8 mouse cellular contexts compared by ENCODE assay signal in the genomic region with DNA sequence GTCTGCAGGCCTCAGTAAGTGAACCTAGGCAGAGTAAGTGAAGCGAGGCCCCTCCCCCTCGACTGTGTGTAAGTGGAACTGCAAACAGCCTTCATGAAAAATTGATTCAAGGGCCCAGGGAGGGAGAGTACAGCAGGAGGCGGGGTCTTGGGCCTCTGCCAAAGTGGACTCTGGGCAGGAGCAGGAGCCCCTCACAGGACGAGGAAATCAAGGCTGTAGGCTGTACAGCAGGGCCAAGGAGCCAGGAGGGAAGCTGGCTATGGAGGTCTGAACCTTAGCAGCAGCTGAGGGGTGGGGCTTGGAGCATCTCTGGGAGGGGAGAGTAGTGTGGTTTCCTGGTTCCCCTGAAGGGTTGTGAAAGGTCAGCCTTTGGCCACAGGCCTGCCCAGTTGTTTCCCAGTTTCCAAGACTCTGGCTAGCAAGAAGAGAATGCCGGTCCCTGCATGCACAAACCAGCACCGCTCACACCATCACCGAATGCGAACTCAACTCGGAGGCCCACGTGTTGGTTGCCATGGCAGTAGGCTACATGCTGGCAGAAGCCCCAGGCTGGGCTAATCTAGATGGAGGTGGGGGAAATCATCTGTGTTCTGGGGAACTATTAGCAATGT. TPM values are rescaled to one million over a fixed set of nuclear protein-coding genes. Genes with fewer than 3 reads are reported as not detected.
DNase-seq lines count a peak whose midpoint lies in the region; ATAC-seq lines count a peak whose summit lies in the region.

No protein-coding gene starts in this region.

- no peaks in the 10 kb centered on the region for H3K27me3 ChIP-seq in embryonic facial prominence, embryonic 15.5 days
- H3K27me3 ChIP-seq in heart, embryonic 12.5 days (replicated peaks), result no peaks in the 10 kb centered on the region
- no peaks in the 10 kb centered on the region for H3K27me3 ChIP-seq in kidney, embryonic 14.5 days (ENCODE audit: control insufficient read depth, insufficient read depth, low read length)
- H3K27me3 ChIP-seq in limb, embryonic 15.5 days, result no peaks in the 10 kb centered on the region
- H3K27me3 ChIP-seq in midbrain, embryonic 14.5 days (ENCODE audit: control insufficient read depth, insufficient read depth, low read length), result no peaks in the 10 kb centered on the region
- H3K27me3 ChIP-seq in stomach, embryonic 16.5 days (ENCODE audit: control insufficient read depth, insufficient read depth, low read length), result no peaks in the 10 kb centered on the region

- H3K36me3 ChIP-seq in embryonic facial prominence, embryonic 15.5 days, result no peaks in the 10 kb centered on the region
- H3K36me3 ChIP-seq in heart, embryonic 12.5 days, result no peaks in the 10 kb centered on the region
- H3K36me3 ChIP-seq in kidney, embryonic 14.5 days (ENCODE audit: control insufficient read depth, insufficient read depth, low read length), result no peaks in the 10 kb centered on the region
- no peaks in the 10 kb centered on the region for H3K36me3 ChIP-seq in limb, embryonic 15.5 days
- no peaks in the 10 kb centered on the region for H3K36me3 ChIP-seq in midbrain, embryonic 14.5 days (ENCODE audit: control insufficient read depth, insufficient read depth, low read length)
- H3K36me3 ChIP-seq in stomach, embryonic 16.5 days (ENCODE audit: control insufficient read depth, insufficient read depth, low read length), result no peaks in the 10 kb centered on the region

- no peaks in the 10 kb centered on the region for H3K9me3 ChIP-seq in embryonic facial prominence, embryonic 15.5 days (replicated peaks)
- no peaks in the 10 kb centered on the region for H3K9me3 ChIP-seq in heart, embryonic 12.5 days (replicated peaks)
- H3K9me3 ChIP-seq in kidney, embryonic 14.5 days (ENCODE audit: control insufficient read depth, low read length), result no peaks in the 10 kb centered on the region
- no peaks in the 10 kb centered on the region for H3K9me3 ChIP-seq in limb, embryonic 15.5 days
- no peaks in the 10 kb centered on the region for H3K9me3 ChIP-seq in midbrain, embryonic 14.5 days (ENCODE audit: control insufficient read depth, low read length)
- H3K9me3 ChIP-seq in stomach, embryonic 16.5 days (replicated peaks; ENCODE audit: control insufficient read depth, low read length), result no peaks in the 10 kb centered on the region

- no peak overlapping the region for H3K4me3 ChIP-seq in embryonic facial prominence, embryonic 15.5 days (replicated peaks)
- no peak overlapping the region for H3K4me3 ChIP-seq in heart, embryonic 12.5 days
- no peak overlapping the region for H3K4me3 ChIP-seq in kidney, embryonic 14.5 days (ENCODE audit: low read length)
- H3K4me3 ChIP-seq in limb, embryonic 15.5 days, result no peak overlapping the region
- no peak overlapping the region for H3K4me3 ChIP-seq in midbrain, embryonic 14.5 days (replicated peaks; ENCODE audit: low read depth, low read length)
- H3K4me3 ChIP-seq in stomach, embryonic 16.5 days (replicated peaks; ENCODE audit: low read length), result no peak overlapping the region

- DNase-seq in adrenal gland, postnatal 14 days, result peak; percentile 86
- DNase-seq in midbrain, embryonic 14.5 days, result peak; percentile 88

- H3K9ac ChIP-seq in embryonic facial prominence, embryonic 15.5 days, result no peak overlapping the region
- peak overlapping the region; percentile 37; the same call in 1 of the 2 replicates for H3K9ac ChIP-seq in heart, embryonic 12.5 days
- H3K9ac ChIP-seq in kidney, embryonic 14.5 days (ENCODE audit: low read depth, low read length), result 0 out of 2 replicates have a peak overlapping the region, but pooled peaks have one; percentile 31
- no peak overlapping the region for H3K9ac ChIP-seq in limb, embryonic 15.5 days
- peak overlapping the region; percentile 31; the same call in 1 of the 2 replicates for H3K9ac ChIP-seq in midbrain, embryonic 14.5 days (replicated peaks; ENCODE audit: low read length)
- H3K9ac ChIP-seq in stomach, embryonic 16.5 days (ENCODE audit: low read length), result peak overlapping the region; percentile 42; the same call in 1 of the 2 replicates

- H3K4me2 ChIP-seq in embryonic facial prominence, embryonic 15.5 days (replicated peaks), result peak overlapping the region; percentile 1; the same call in 1 of the 2 replicates
- H3K4me2 ChIP-seq in heart, embryonic 12.5 days, result peak overlapping the region; percentile 7; the same call in 1 of the 2 replicates
- peak overlapping the region; percentile 10 for H3K4me2 ChIP-seq in kidney, embryonic 14.5 days (replicated peaks; ENCODE audit: low read depth, low read length)
- peak overlapping the region; percentile 31 for H3K4me2 ChIP-seq in limb, embryonic 15.5 days
- H3K4me2 ChIP-seq in midbrain, embryonic 14.5 days (ENCODE audit: low read length), result peak overlapping the region; percentile 38
- peak overlapping the region; percentile 33 for H3K4me2 ChIP-seq in stomach, embryonic 16.5 days (ENCODE audit: low read depth, low read length)

- 7% methylated on average over 10 of the region's 10 CpGs for WGBS in embryonic facial prominence, embryonic 15.5 days
- WGBS in heart, embryonic 12.5 days, result 20% methylated on average over 10 of the region's 10 CpGs
- 13% methylated on average over 10 of the region's 10 CpGs for WGBS in kidney, embryonic 14.5 days
- 13% methylated on average over 10 of the region's 10 CpGs for WGBS in limb, embryonic 15.5 days
- WGBS in midbrain, embryonic 14.5 days, result 4% methylated on average over 10 of the region's 10 CpGs
- 6% methylated on average over 10 of the region's 10 CpGs for WGBS in stomach, embryonic 16.5 days

- H3K27ac ChIP-seq in embryonic facial prominence, embryonic 15.5 days (replicated peaks), result peak overlapping the region; percentile 76
- peak overlapping the region; percentile 56 for H3K27ac ChIP-seq in heart, embryonic 12.5 days (ENCODE audit: poor library complexity, severe bottlenecking)
- peak overlapping the region; percentile 91 for H3K27ac ChIP-seq in kidney, embryonic 14.5 days (ENCODE audit: low read depth, low read length)
- H3K27ac ChIP-seq in limb, embryonic 15.5 days, result peak overlapping the region; percentile 82
- H3K27ac ChIP-seq in midbrain, embryonic 14.5 days (replicated peaks; ENCODE audit: low read depth, low read length), result peak overlapping the region; percentile 91
- H3K27ac ChIP-seq in stomach, embryonic 16.5 days (ENCODE audit: low read length), result peak overlapping the region; percentile 93

- peaks cover 39% of the 10 kb centered on the region for H3K4me1 ChIP-seq in embryonic facial prominence, embryonic 15.5 days
- H3K4me1 ChIP-seq in heart, embryonic 12.5 days (replicated peaks), result peaks cover 71% of the 10 kb centered on the region
- peaks cover 43% of the 10 kb centered on the region for H3K4me1 ChIP-seq in kidney, embryonic 14.5 days (ENCODE audit: control insufficient read depth, insufficient read depth, low read length)
- peaks cover 66% of the 10 kb centered on the region for H3K4me1 ChIP-seq in limb, embryonic 15.5 days
- H3K4me1 ChIP-seq in midbrain, embryonic 14.5 days (ENCODE audit: control insufficient read depth, insufficient read depth, low read length), result peaks cover 33% of the 10 kb centered on the region
- peaks cover 43% of the 10 kb centered on the region for H3K4me1 ChIP-seq in stomach, embryonic 16.5 days (ENCODE audit: control insufficient read depth, insufficient read depth, low read length)

- peak; percentile 37 for ATAC-seq in embryonic facial prominence, embryonic 15.5 days (ENCODE audit: insufficient number of reproducible peaks, low FRiP score, low TSS enrichment, low read depth)
- peak; percentile 25 for ATAC-seq in heart, embryonic 12.5 days (ENCODE audit: insufficient number of reproducible peaks, low FRiP score)
- peak; percentile 82 for ATAC-seq in kidney, embryonic 14.5 days (ENCODE audit: low FRiP score, low TSS enrichment)
- ATAC-seq in limb, embryonic 15.5 days (ENCODE audit: insufficient number of reproducible peaks, low FRiP score, low TSS enrichment, low read depth), result peak; percentile 43; the same call in 1 of the 2 replicates
- ATAC-seq in midbrain, embryonic 14.5 days (ENCODE audit: low FRiP score, low TSS enrichment), result peak; percentile 84
- ATAC-seq in stomach, embryonic 16.5 days (ENCODE audit: insufficient read depth, low FRiP score), result peak; percentile 85
- ATAC-seq in activated CD4-positive, CD25-positive, alpha-beta regulatory T cell, adult 4 months, result no peak

RNA-seq across cellular contexts. Expression of a gene that starts 3.4 kb away (rescaled TPM):
- 0.37 and 0.71 TPM in 2 replicates for total RNA-seq in adrenal gland, postnatal 14 days (2021)
- polyA plus RNA-seq in embryonic facial prominence, embryonic 15.5 days (2015; fragmentation: Nextera tagmentation; extraction: Ambion mirVana), result 0.98 and 1.1 TPM in 2 replicates
- polyA plus RNA-seq in heart, embryonic 12.5 days (2016; fragmentation: Nextera tagmentation; extraction: Ambion mirVana), result 0.17 and 0.63 TPM in 2 replicates
- 0.62 and 1.6 TPM in 2 replicates for polyA plus RNA-seq in kidney, embryonic 14.5 days (2014; fragmentation: Nextera tagmentation; extraction: Ambion mirVana)
- 0.31 and 0.79 TPM in 2 replicates for polyA plus RNA-seq in limb, embryonic 15.5 days (2015; fragmentation: Nextera tagmentation; extraction: Ambion mirVana)
- polyA plus RNA-seq in midbrain, embryonic 14.5 days (2014; fragmentation: Nextera tagmentation; extraction: Ambion mirVana), result 1.7 and 2.5 TPM in 2 replicates
- polyA plus RNA-seq in stomach, embryonic 16.5 days (2015; fragmentation: Nextera tagmentation; extraction: Ambion mirVana), result 0.44 and 0.80 TPM in 2 replicates
- 1 to 10 TPM in 1 of 2 experiments, under 1 TPM in 1; 0.47 to 1.1 TPM for polyA plus RNA-seq in activated CD4-positive, CD25-positive, alpha-beta regulatory T cell, adult 4 months (2017; shearing (Covaris generic))

RNA-seq across cellular contexts. Expression of a gene that starts 9.6 kb away (rescaled TPM):
- total RNA-seq in adrenal gland, postnatal 14 days (2021), result 1,064 and 1,109 TPM in 2 replicates
- 2,143 and 2,279 TPM in 2 replicates for polyA plus RNA-seq in embryonic facial prominence, embryonic 15.5 days (2015; fragmentation: Nextera tagmentation; extraction: Ambion mirVana)
- polyA plus RNA-seq in heart, embryonic 12.5 days (2016; fragmentation: Nextera tagmentation; extraction: Ambion mirVana), result 1,404 and 1,426 TPM in 2 replicates
- polyA plus RNA-seq in kidney, embryonic 14.5 days (2014; fragmentation: Nextera tagmentation; extraction: Ambion mirVana), result 2,303 and 2,603 TPM in 2 replicates
- polyA plus RNA-seq in limb, embryonic 15.5 days (2015; fragmentation: Nextera tagmentation; extraction: Ambion mirVana), result 2,203 and 2,296 TPM in 2 replicates
- 4,502 and 4,930 TPM in 2 replicates for polyA plus RNA-seq in midbrain, embryonic 14.5 days (2014; fragmentation: Nextera tagmentation; extraction: Ambion mirVana)
- polyA plus RNA-seq in stomach, embryonic 16.5 days (2015; fragmentation: Nextera tagmentation; extraction: Ambion mirVana), result 2,700 and 3,060 TPM in 2 replicates
- polyA plus RNA-seq in activated CD4-positive, CD25-positive, alpha-beta regulatory T cell, adult 4 months (2017; shearing (Covaris generic)), result 1,000 to 10,000 TPM; 2,904 to 3,852 TPM

RNA-seq across cellular contexts. Expression of a gene that starts 20.7 kb away (rescaled TPM):
- 18.7 and 24.6 TPM in 2 replicates for total RNA-seq in adrenal gland, postnatal 14 days (2021)
- 35.8 and 39.8 TPM in 2 replicates for polyA plus RNA-seq in embryonic facial prominence, embryonic 15.5 days (2015; fragmentation: Nextera tagmentation; extraction: Ambion mirVana)
- polyA plus RNA-seq in heart, embryonic 12.5 days (2016; fragmentation: Nextera tagmentation; extraction: Ambion mirVana), result 32.0 and 32.3 TPM in 2 replicates
- polyA plus RNA-seq in kidney, embryonic 14.5 days (2014; fragmentation: Nextera tagmentation; extraction: Ambion mirVana), result 32.1 and 40.3 TPM in 2 replicates
- 33.1 and 33.3 TPM in 2 replicates for polyA plus RNA-seq in limb, embryonic 15.5 days (2015; fragmentation: Nextera tagmentation; extraction: Ambion mirVana)
- 95.9 and 114 TPM in 2 replicates for polyA plus RNA-seq in midbrain, embryonic 14.5 days (2014; fragmentation: Nextera tagmentation; extraction: Ambion mirVana)
- 34.5 and 36.1 TPM in 2 replicates for polyA plus RNA-seq in stomach, embryonic 16.5 days (2015; fragmentation: Nextera tagmentation; extraction: Ambion mirVana)
- polyA plus RNA-seq in activated CD4-positive, CD25-positive, alpha-beta regulatory T cell, adult 4 months (2017; shearing (Covaris generic)), result 10 to 100 TPM; 12.2 to 18.7 TPM

Comparison
In these comparisons a context has a peak if more than half of its experiments do, and no peak if none do; other contexts are left out.
1. H3K9ac ChIP-seq: peak in heart, embryonic 12.5 days (single experiment), kidney, embryonic 14.5 days (single experiment), midbrain, embryonic 14.5 days (single experiment) and stomach, embryonic 16.5 days (single experiment); none in embryonic facial prominence, embryonic 15.5 days (single experiment) and limb, embryonic 15.5 days (single experiment).
2. Peak in every context shown above with its lines, with median percentiles within 50 percentile points of each other: H3K27ac ChIP-seq and H3K4me2 ChIP-seq.